Mouse (Mus musculus) CH12.LX (cell line): ENCODE data around the gene Acmsd.

Source experiments
- CHD2 ChIP-seq: IDR thresholded peaks from 2 replicates; pipeline ENCODE4 v1.6.1; 2011; ENCODE audit warnings: low read length, improper control_type of control experiment
- CTCF ChIP-seq, 2 experiments: IDR thresholded peaks in 1 of 2; conservative IDR thresholded peaks in 1 of 2; 2 replicates each; pipeline ENCODE4 v1.5.1; 2011 to 2012; ENCODE audit warnings: low read depth in 2 of 2, low read length in 2 of 2, improper control_type of control experiment in 1 of 2, inconsistent platforms in 1 of 2, mild to moderate bottlenecking in 1 of 2, moderate library complexity in 1 of 2
- EP300 ChIP-seq: IDR thresholded peaks from 2 replicates; pipeline ENCODE4 v1.6.1; 2011; ENCODE audit warnings: low read length, improper control_type of control experiment
- NELFE ChIP-seq: IDR thresholded peaks from 2 replicates; pipeline ENCODE4 v1.6.1; 2011; ENCODE audit warnings: low read depth, low read length, improper control_type of control experiment
- NRF1 ChIP-seq: IDR thresholded peaks from 2 replicates; pipeline ENCODE4 v1.6.1; 2014; ENCODE audit warnings: low read depth, mild to moderate bottlenecking, inconsistent platforms, low read length, improper control_type of control experiment, moderate library complexity
- POLR2A ChIP-seq: IDR thresholded peaks from 2 replicates; pipeline ENCODE4 v1.6.1; 2011; ENCODE audit warnings: low read depth, mild to moderate bottlenecking, improper control_type of control experiment, low read length
- POLR2AphosphoS2 ChIP-seq: IDR thresholded peaks from 2 replicates; pipeline ENCODE4 v1.6.1; 2011; ENCODE audit warnings: low read depth, low read length, improper control_type of control experiment
- TBP ChIP-seq: conservative IDR thresholded peaks from 2 replicates; pipeline ENCODE4 v1.6.1; 2011; ENCODE audit warnings: low read depth, low read length, improper control_type of control experiment
- USF1 ChIP-seq: IDR thresholded peaks from 2 replicates; pipeline ENCODE4 v1.6.1; 2014; ENCODE audit warnings: low read depth, mild to moderate bottlenecking, inconsistent platforms, low read length, improper control_type of control experiment

GRCm38 (mm10) chr1:127795087-127795769, 66.0 kb downstream of the Acmsd start:
- no peak for TF ChIP-seq NRF1
- no peak for TF ChIP-seq POLR2AphosphoS2
- no peak for TF ChIP-seq CTCF (conservative IDR thresholded peaks at IDR 0.05 in 1 of 2, IDR thresholded peaks at IDR 0.05 in 1 of 2; ENCODE audit: low read depth in 2 of 2, low read length in 2 of 2)
- no peak for TF ChIP-seq USF1
- TF ChIP-seq EP300, result no peak
- no peak for TF ChIP-seq POLR2A
- no peak for TF ChIP-seq CHD2
- TF ChIP-seq TBP, result no peak
- TF ChIP-seq NELFE, result no peak
